Mouse (Mus musculus) inflammation-experienced regulatory T-cells (primary cell): ENCODE measurements around the gene Kalrn. TPM values are rescaled to one million over a fixed set of nuclear protein-coding genes. Genes with fewer than 3 reads are reported as not detected.

ENCODE experiments used
- polyA plus RNA-seq, 2 experiments: library from polyadenylated mRNA; unstranded; fragments of 100-300 nt; shearing (Covaris generic); gene quantifications; one replicate each; pipeline ENCODE4 v1.2.1; 2017

Kalrn gene
- polyA plus RNA-seq, result 1 to 10 TPM; 1.2 to 3.1 TPM

GRCm38 (mm10) chr16:34573151-34573802 is at the start of gene Kalrn:
Gene Kalrn (minus strand): TSS chr16:34573532.

GRCm38 (mm10) chr16:33966538-33967282 is 606.6 kb downstream of the Kalrn start, which contains the start of gene Umps:
Gene Umps (minus strand): TSS chr16:33967038.

Other genes starting within 250 kb of the Kalrn start
- gene Ropn1, start 76.4 kb upstream of the Kalrn start, polyA plus RNA-seq, result under 1 TPM in 1 of 2 experiments, not detected in 1; 0.24 TPM
- 1 to 10 TPM; 2.3 to 4.0 TPM for gene Ccdc14, start 117.1 kb upstream of the Kalrn start, polyA plus RNA-seq
- gene Mylk, start 171.7 kb upstream of the Kalrn start, polyA plus RNA-seq, result 1 to 10 TPM in 1 of 2 experiments, under 1 TPM in 1; 0.34 to 1.5 TPM